Mouse (Mus musculus): ENCODE measurements around the gene Eya2.

DNA sequence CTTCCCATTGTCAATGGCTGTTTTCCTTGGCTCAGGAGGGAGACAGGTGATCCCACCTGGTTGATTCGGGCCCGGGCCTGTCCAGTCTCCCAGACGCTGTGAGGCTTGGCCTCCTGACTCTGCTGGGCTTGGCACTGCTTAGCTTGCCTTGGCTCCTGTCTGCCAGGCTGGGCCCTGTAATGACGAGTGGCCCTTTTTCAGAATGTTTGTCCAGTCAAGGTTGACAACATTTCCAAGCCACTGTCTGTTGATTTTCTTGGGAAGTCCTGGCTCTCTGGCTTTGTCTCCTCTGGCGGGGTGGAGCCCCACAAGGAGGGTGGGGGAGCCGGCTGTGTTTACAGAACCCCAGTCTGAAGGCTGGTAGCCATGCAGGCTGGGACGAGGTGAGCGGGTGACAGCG lies 49.2 kb downstream of the Eya2 start:
- TF ChIP-seq CTCF (IDR thresholded peaks at IDR 0.05 in 2 of 3, conservative IDR thresholded peaks at IDR 0.05 in 1 of 3; ENCODE audit: control insufficient read depth in 1 of 3, insufficient read depth in 1 of 3, low read depth in 2 of 3, low read length in 3 of 3, poor library complexity in 1 of 3, severe bottlenecking in 1 of 3), result no peak
- TF ChIP-seq RCOR1 (IDR thresholded peaks at IDR 0.05; ENCODE audit: low read depth, low read length), result no peak
